Mouse (Mus musculus): ENCODE data around the gene Gm45713.

- TF ChIP-seq EP300 (IDR thresholded peaks at IDR 0.05; ENCODE audit: insufficient read depth, low read depth, low read length) (no peak), CTCF (IDR thresholded peaks at IDR 0.05) (no peak), POLR2A (IDR thresholded peaks at IDR 0.05; ENCODE audit: insufficient read depth, low read depth, low read length) (no peak)
These were observed 2.4 kb upstream of the Gm45713 start for GRCm38 (mm10) chr7:45138403-45138802.
